Comparison of ENCODE assay signal across 10 mouse cellular contexts in genomic region chr5:116894575-116894974, GRCm38 (mm10).
DNase-seq lines count a peak whose midpoint lies in the region; ATAC-seq and TF ChIP-seq lines count a peak whose summit lies in the region.
"Had no signal": no experiment of that assay in that cellular context is flagged by ENCODE, and none has a peak within 500 bp of the region (broad histone marks: within the 10 kb centered on the region; RNA-seq: fewer than 3 reads in every experiment).

No protein-coding gene starts in this region.

- H3K27me3 ChIP-seq in liver, adult 2 months (ENCODE audit: control insufficient read depth, insufficient read depth, low read length), result no peaks in the 10 kb centered on the region
- H3K27me3 ChIP-seq in liver, embryonic 12.5 days (replicated peaks), result no peaks in the 10 kb centered on the region
- H3K27me3 ChIP-seq in midbrain, postnatal 0 days (ENCODE audit: insufficient read depth, low read length), result no peaks in the 10 kb centered on the region
- H3K27me3 ChIP-seq: embryonic facial prominence, embryonic 12.5 days had no signal

- 71% methylated on average over 6 of the region's 6 CpGs for WGBS in liver, adult 2 months
- WGBS in liver, embryonic 12.5 days (ENCODE audit: insufficient replicate concordance), result 69% methylated on average over 6 of the region's 6 CpGs
- 85% methylated on average over 6 of the region's 6 CpGs for WGBS in midbrain, postnatal 0 days

- ATAC-seq in liver, embryonic 12.5 days, result no peak
- no peak for ATAC-seq in midbrain, postnatal 0 days (ENCODE audit: low FRiP score)

- TF ChIP-seq CTCF in liver, adult 2 months (IDR thresholded peaks at IDR 0.05; ENCODE audit: low read depth, low read length), result 0 out of 2 replicates have a peak, but pooled peaks have one; percentile 10
- peak; percentile 55 for TF ChIP-seq CTCF in midbrain, postnatal 0 days (IDR thresholded peaks at IDR 0.05)

- no peak overlapping the region for H3K27ac ChIP-seq in liver, adult 2 months (replicated peaks; ENCODE audit: insufficient read depth, low read depth, low read length)
- no peak overlapping the region for H3K27ac ChIP-seq in liver, embryonic 12.5 days
- no peak overlapping the region for H3K27ac ChIP-seq in midbrain, postnatal 0 days (ENCODE audit: low read depth, low read length)
- H3K27ac ChIP-seq: embryonic facial prominence, embryonic 12.5 days had no signal

- H3K36me3 ChIP-seq in liver, adult 2 months (ENCODE audit: control insufficient read depth, insufficient read depth, low read length), result no peaks in the 10 kb centered on the region
- H3K36me3 ChIP-seq in liver, embryonic 12.5 days, result no peaks in the 10 kb centered on the region
- H3K36me3 ChIP-seq in midbrain, postnatal 0 days (ENCODE audit: insufficient read depth, low read length), result no peaks in the 10 kb centered on the region
- H3K36me3 ChIP-seq: embryonic facial prominence, embryonic 12.5 days had no signal

- peaks cover 56% of the 10 kb centered on the region; the same call in 1 of the 2 replicates for H3K9me3 ChIP-seq in liver, embryonic 12.5 days (replicated peaks)
- no peaks in the 10 kb centered on the region for H3K9me3 ChIP-seq in midbrain, postnatal 0 days (ENCODE audit: low read length)
- H3K9me3 ChIP-seq: embryonic facial prominence, embryonic 12.5 days had no signal

- intact Hi-C loops in gastrocnemius, postnatal 36 days (cut with DNase I), result loop anchor here (2.0 to 5.0 kb wide), 2 partner anchors 123 to 142 kb away; no protein-coding TSS in a partner anchor

- H3K4me1 ChIP-seq in liver, adult 2 months (ENCODE audit: control insufficient read depth, insufficient read depth, low read length), result no peaks in the 10 kb centered on the region
- H3K4me1 ChIP-seq in liver, embryonic 12.5 days, result no peaks in the 10 kb centered on the region
- no peaks in the 10 kb centered on the region for H3K4me1 ChIP-seq in midbrain, postnatal 0 days (ENCODE audit: insufficient read depth, low read length)
- H3K4me1 ChIP-seq: embryonic facial prominence, embryonic 12.5 days had no signal

- no peak overlapping the region for H3K9ac ChIP-seq in liver, adult 2 months (ENCODE audit: low read depth, low read length)
- no peak overlapping the region for H3K9ac ChIP-seq in liver, embryonic 12.5 days
- H3K9ac ChIP-seq in midbrain, postnatal 0 days (replicated peaks; ENCODE audit: low read length, poor library complexity, severe bottlenecking), result no peak overlapping the region
- H3K9ac ChIP-seq: embryonic facial prominence, embryonic 12.5 days had no signal

- DNase-seq in embryo, embryonic 10.5 days (ENCODE audit: low spot score), result peak; percentile 7
- no peak for DNase-seq in embryo, embryonic 10 days (ENCODE audit: low spot score)
- peak; percentile 8 for DNase-seq in liver, adult 2 months (ENCODE audit: extremely low read depth, low read depth, low spot score)
- peak; percentile 60 for DNase-seq in ZHBTc4 (ENCODE audit: low read depth, low spot score)
- DNase-seq in midbrain, postnatal 0 days (ENCODE audit: low spot score), result no peak
- DNase-seq in gastrocnemius, postnatal 36 days, result no peak
- no peak for DNase-seq in urinary bladder, postnatal 36 days (ENCODE audit: low spot score in 2 of 2)
- DNase-seq: thymus, postnatal 14 days had no signal

- H3K4me3 ChIP-seq in liver, adult 2 months (ENCODE audit: insufficient read depth, low read depth, low read length), result no peak overlapping the region
- H3K4me3 ChIP-seq in liver, embryonic 12.5 days, result no peak overlapping the region
- no peak overlapping the region for H3K4me3 ChIP-seq in midbrain, postnatal 0 days (ENCODE audit: low read depth, low read length)
- H3K4me3 ChIP-seq: embryonic facial prominence, embryonic 12.5 days had no signal

- no peak for TF ChIP-seq POLR2A in liver, adult 2 months (IDR thresholded peaks at IDR 0.05; ENCODE audit: extremely low read depth, insufficient read depth, low read length)

- H3K79me2 ChIP-seq in liver, adult 2 months (ENCODE audit: control insufficient read depth, insufficient read depth, low read length), result no peaks in the 10 kb centered on the region

- H3K4me2 ChIP-seq in liver, embryonic 12.5 days, result no peak overlapping the region
- no peak overlapping the region for H3K4me2 ChIP-seq in midbrain, postnatal 0 days (ENCODE audit: low read depth, low read length, poor library complexity, severe bottlenecking)
- H3K4me2 ChIP-seq: embryonic facial prominence, embryonic 12.5 days had no signal

Comparison
In these comparisons a context has a peak if more than half of its experiments do, and no peak if none do; other contexts are left out.
1. DNase-seq: peak in embryo, embryonic 10.5 days (single experiment), liver, adult 2 months (single experiment) and ZHBTc4 (single experiment); none in embryo, embryonic 10 days (single experiment), midbrain, postnatal 0 days (single experiment), gastrocnemius, postnatal 36 days (0 of 2) and urinary bladder, postnatal 36 days (0 of 2).